Mouse (Mus musculus) small intestine, adult 2 months (tissue): ENCODE results near the gene Mylpf. TPM values are rescaled to one million over a fixed set of nuclear protein-coding genes. Genes with fewer than 3 reads are reported as not detected.
"Not testable (repeated sequence)": the region's sequence is repeated elsewhere in the genome, so short reads cannot be mapped to it uniquely, and the experiment has no call there.

Experiments
- H3K27ac ChIP-seq: fragments of 200-500 bp; 2 replicates; pipeline ENCODE4 v1.5.1; 2012; ENCODE audit warnings: low read depth, low read length, control low read depth, inconsistent platforms; ENCODE audit not compliant: insufficient read depth
- H3K27me3 ChIP-seq: fragments of 200-500 bp; 2 replicates; pipeline ENCODE4 v1.6.1; 2012; ENCODE audit warnings: mild to moderate bottlenecking, moderate library complexity, low read length, inconsistent platforms; ENCODE audit not compliant: control insufficient read depth, insufficient read depth
- H3K36me3 ChIP-seq: fragments of 200-500 bp; 2 replicates; pipeline ENCODE4 v1.6.1; 2012; ENCODE audit warnings: mild to moderate bottlenecking, low read length, control low read depth, inconsistent platforms; ENCODE audit not compliant: control insufficient read depth, insufficient read depth
- H3K4me1 ChIP-seq: fragments of 200-500 bp; 2 replicates; pipeline ENCODE4 v1.6.1; 2012; ENCODE audit warnings: low read length, inconsistent platforms, mixed read lengths; ENCODE audit not compliant: control insufficient read depth, insufficient read depth, insufficient read length
- H3K4me3 ChIP-seq: fragments of 200-500 bp; 2 replicates; pipeline ENCODE4 v1.5.1; 2012; ENCODE audit warnings: low read depth, mild to moderate bottlenecking, control low read depth, inconsistent platforms, low read length, moderate library complexity
- CTCF ChIP-seq: fragments of 200-500 bp; IDR thresholded peaks from 2 replicates; pipeline ENCODE4 v1.5.1; 2012; ENCODE audit warnings: low read depth, mild to moderate bottlenecking, control low read depth, inconsistent platforms, low read length, moderate library complexity, mixed read lengths; ENCODE audit not compliant: insufficient replicate concordance, insufficient read length; ENCODE audit errors: extremely low read depth
- POLR2A ChIP-seq: fragments of 200-500 bp; IDR thresholded peaks from 2 replicates; pipeline ENCODE4 v1.6.1; 2012; ENCODE audit warnings: low read depth, mild to moderate bottlenecking, control low read depth, inconsistent platforms, low read length, moderate library complexity
- WGBS: fragments of 180-500 bp; shearing (Covaris S2); methylation state at CpG from one replicate; pipeline ENCODE4 v1.1.7; 2018; 5-methylcytosine and 5-hydroxymethylcytosine counted together
- polyA plus RNA-seq: library from polyadenylated mRNA; depleted of rRNA; stranded (reverse); fragments of >200 nt; gene quantifications from 2 replicates; pipeline ENCODE4 v1.2.3, GENCODE M21; 2012

The Mylpf gene
- polyA plus RNA-seq, 1 experiment, result 1.3 TPM

- no peaks in the 10 kb centered on the region for H3K27me3 ChIP-seq
- H3K36me3 ChIP-seq, result peaks cover 19% of the 10 kb centered on the region
- H3K4me1 ChIP-seq, result peaks cover 3% of the 10 kb centered on the region; the same call in 1 of the 2 replicates
- no peak overlapping the region for H3K4me3 ChIP-seq
- no peak overlapping the region for H3K27ac ChIP-seq
- 80% methylated on average over 2 of the region's 2 CpGs for WGBS
- no peak for TF ChIP-seq CTCF
- no peak for TF ChIP-seq POLR2A
Observed at GRCm38 (mm10) chr7:127234777-127235176, 26.1 kb downstream of the Mylpf start.

DNA sequence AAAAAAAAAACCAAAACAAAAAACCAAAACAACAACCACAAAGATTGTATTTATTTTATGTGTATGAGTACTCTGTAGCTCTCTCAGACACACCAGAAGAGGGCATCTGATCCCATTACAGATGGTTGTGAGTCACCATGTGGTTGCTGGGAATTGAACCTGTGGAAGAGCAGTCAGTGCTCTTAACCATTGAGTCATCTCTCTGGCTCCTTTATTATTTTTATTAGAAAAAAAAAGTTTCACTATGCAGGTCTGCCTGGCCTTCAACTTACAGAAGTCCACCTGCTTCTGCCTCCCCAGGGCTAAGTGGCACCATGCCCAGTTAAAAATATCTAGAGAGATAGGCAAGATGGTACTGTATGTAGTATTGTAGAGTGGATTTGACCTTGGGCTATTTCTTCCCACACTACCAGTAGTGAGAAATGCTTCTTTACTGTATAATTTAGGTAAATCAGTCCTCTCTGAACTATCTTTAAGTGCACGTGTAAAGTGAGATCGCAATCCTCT is 34.7 kb downstream of the Mylpf start:
- 0 out of 2 replicates have a peak overlapping the region, but pooled peaks have one; percentile 93 for H3K4me3 ChIP-seq
- H3K4me1 ChIP-seq, result peaks cover 4% of the 10 kb centered on the region; the same call in 1 of the 2 replicates
- H3K36me3 ChIP-seq, result no peaks in the 10 kb centered on the region
- peak overlapping the region; percentile 83 for H3K27ac ChIP-seq
- 29% methylated on average over 2 of the region's 2 CpGs for WGBS
- no peaks in the 10 kb centered on the region for H3K27me3 ChIP-seq
- TF ChIP-seq CTCF, result no peak
- no peak for TF ChIP-seq POLR2A

GRCm38 (mm10) chr7:127243870-127244657 is 35.4 kb downstream of the Mylpf start, which contains the start of gene Zfp771:
Gene Zfp771, plus strand, starts transcription at chr7:127244274.
- TF ChIP-seq CTCF (no peak), POLR2A (peak; percentile 74)
- 1% methylated on average over 56 of the region's 56 CpGs for WGBS
- H3K36me3 ChIP-seq, result no peaks in the 10 kb centered on the region
- H3K27me3 ChIP-seq, result no peaks in the 10 kb centered on the region
- peaks cover 4% of the 10 kb centered on the region; the same call in 1 of the 2 replicates for H3K4me1 ChIP-seq
- H3K27ac ChIP-seq, result peak within 1 kb of the TSS; percentile 83
- peak within 1 kb of the TSS; percentile 93 for H3K4me3 ChIP-seq

DNA sequence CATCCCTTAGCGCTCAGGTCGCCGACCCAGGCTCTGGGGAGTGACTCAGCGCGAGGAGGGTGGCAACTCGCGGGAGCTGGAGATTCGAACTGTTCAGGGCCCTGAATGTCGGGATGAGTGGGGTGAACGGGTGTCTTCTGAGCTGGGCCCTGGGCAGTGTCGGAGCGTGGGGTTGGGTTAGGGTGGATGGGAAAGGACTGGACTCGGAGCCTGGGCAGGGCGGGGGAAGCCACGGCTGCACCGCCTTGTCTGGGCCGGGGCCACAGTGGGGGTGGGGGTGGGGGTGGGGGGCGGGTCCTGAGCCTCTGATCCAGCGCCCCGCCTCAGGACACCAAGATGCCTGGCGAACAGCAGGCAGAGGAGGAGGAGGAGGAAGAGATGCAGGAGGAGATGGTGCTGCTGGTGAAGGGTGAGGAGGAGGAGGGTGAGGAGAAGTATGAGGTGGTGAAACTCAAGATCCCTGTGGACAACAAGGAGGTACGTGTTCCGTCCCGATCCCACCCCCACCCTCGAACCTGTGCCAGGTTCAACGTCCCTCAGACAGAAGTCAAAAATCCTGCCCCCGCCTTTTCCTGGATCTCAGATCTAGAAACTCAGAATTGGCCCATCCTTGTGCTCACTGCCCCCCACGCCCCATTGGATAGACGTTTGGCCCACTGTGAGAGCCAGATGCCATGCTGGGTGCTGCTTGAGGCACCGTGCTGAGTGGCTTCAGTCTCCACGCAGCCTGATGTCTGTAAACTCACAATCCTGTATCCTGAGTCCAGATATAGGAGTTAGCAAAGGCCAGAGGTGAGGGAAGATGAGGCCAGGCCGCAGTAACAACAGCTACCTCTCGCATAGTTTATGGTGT is 36.2 kb downstream of the Mylpf start:
- Histone ChIP-seq H3K4me3 (peak overlapping the region; percentile 93), H3K27ac (peak overlapping the region; percentile 62), H3K4me1 (peaks cover 4% of the 10 kb centered on the region; the same call in 1 of the 2 replicates), H3K36me3 (no peaks in the 10 kb centered on the region), H3K27me3 (no peaks in the 10 kb centered on the region)
- WGBS, result 9% methylated on average over 32 of the region's 33 CpGs
- TF ChIP-seq POLR2A (no peak), CTCF (no peak)

- not testable (repeated sequence) for H3K4me1 ChIP-seq, H3K4me3 ChIP-seq, H3K27ac ChIP-seq, H3K36me3 ChIP-seq, H3K27me3 ChIP-seq
- 92% methylated on average over 8 of the region's 8 CpGs for WGBS
Observed at GRCm38 (mm10) chr7:127250511-127250910, 41.8 kb downstream of the Mylpf start.

DNA sequence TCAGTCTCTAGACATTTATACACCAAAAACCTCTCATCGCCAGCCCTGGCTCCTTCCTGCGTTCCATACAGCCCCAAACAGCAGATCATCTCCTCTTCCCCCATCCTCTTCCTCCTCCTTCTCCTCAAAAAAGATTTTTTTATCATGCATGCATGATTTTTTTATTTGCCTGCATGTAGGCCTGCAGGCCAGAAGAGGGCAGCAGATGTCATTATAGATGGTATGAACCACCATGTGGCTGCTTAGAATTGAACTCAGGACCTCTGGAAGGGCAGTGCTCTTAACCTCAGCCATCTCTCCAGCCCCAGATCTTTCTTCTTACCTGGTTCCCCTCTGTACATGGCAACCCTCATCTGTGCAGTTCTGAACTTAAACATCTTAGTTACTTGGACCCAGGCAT is 43.7 kb downstream of the Mylpf start:
- 76% methylated on average over 2 of the region's 2 CpGs for WGBS
- Histone ChIP-seq H3K36me3 (no peaks in the 10 kb centered on the region; the same call in 1 of the 2 replicates), H3K27me3 (no peaks in the 10 kb centered on the region), H3K4me1 (no peaks in the 10 kb centered on the region; the same call in 1 of the 2 replicates), H3K27ac (no peak overlapping the region), H3K4me3 (no peak overlapping the region)
- TF ChIP-seq CTCF (peak; percentile 50; the same call in 1 of the 2 replicates), POLR2A (no peak)

DNA sequence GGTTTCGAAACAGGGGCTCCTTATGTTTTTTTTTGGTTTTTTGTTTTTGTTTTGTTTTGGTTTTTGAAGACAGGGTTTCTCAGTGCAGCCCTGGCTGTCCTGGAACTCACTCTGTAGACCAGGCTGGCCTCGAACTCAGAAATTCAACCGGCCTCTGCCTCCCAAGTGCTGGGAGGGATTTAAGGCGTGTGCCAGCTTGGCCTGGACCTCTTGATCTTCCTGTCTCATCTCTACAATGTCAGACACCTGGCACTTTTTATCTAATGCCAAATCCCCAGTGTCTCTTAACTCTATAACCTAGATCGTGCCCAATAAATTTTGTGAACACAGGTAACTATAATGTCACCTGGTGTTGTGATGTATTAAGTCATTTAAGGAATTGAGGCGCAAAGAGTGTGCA is 44.7 kb downstream of the Mylpf start:
- TF ChIP-seq POLR2A (no peak), CTCF (no peak)
- H3K4me3 ChIP-seq, result peak overlapping the region; percentile 81
- no peaks in the 10 kb centered on the region; the same call in 1 of the 2 replicates for H3K36me3 ChIP-seq
- H3K27me3 ChIP-seq, result no peaks in the 10 kb centered on the region
- H3K27ac ChIP-seq, result peak overlapping the region; percentile 61
- H3K4me1 ChIP-seq, result no peaks in the 10 kb centered on the region; the same call in 1 of the 2 replicates
- 61% methylated on average over 6 of the region's 6 CpGs for WGBS
